16 mouse cellular contexts compared by ENCODE assay signal in genomic region chr2:92675247-92675646, GRCm38 (mm10).
DNase-seq lines count a peak whose midpoint lies in the region; ATAC-seq and TF ChIP-seq lines count a peak whose summit lies in the region.
"Had no signal": no experiment of that assay in that cellular context is flagged by ENCODE, and none has a peak within 500 bp of the region (broad histone marks: within the 10 kb centered on the region; RNA-seq: fewer than 3 reads in every experiment).

No protein-coding gene starts in this region.

- H3K4me3 ChIP-seq in intestine, postnatal 0 days (ENCODE audit: low read depth, low read length), result no peak overlapping the region
- H3K4me3 ChIP-seq: heart, adult 2 months; hindbrain, embryonic 13.5 days; intestine, embryonic 15.5 days; limb, embryonic 12.5 days had no signal

- H3K9me3 ChIP-seq in intestine, postnatal 0 days (ENCODE audit: control insufficient read depth), result no peaks in the 10 kb centered on the region
- H3K9me3 ChIP-seq: hindbrain, embryonic 13.5 days; intestine, embryonic 15.5 days; limb, embryonic 12.5 days had no signal

- no peak overlapping the region for H3K4me2 ChIP-seq in intestine, postnatal 0 days (replicated peaks; ENCODE audit: low read depth)
- H3K4me2 ChIP-seq: hindbrain, embryonic 13.5 days; intestine, embryonic 15.5 days; limb, embryonic 12.5 days had no signal

- ATAC-seq in frontal cortex, adult (ENCODE audit: low TSS enrichment), result peak; percentile 79
- no peak for ATAC-seq in monocyte, adult 5-6 weeks (replicated peaks; ENCODE audit: insufficient number of reproducible peaks, low FRiP score, low TSS enrichment, poor library complexity, severe bottlenecking)
- ATAC-seq in intestine, postnatal 0 days, result no peak
- ATAC-seq in CD4-positive, CD25-positive, alpha-beta regulatory T cell, adult 4 months, result no peak
- ATAC-seq: intestine, embryonic 15.5 days had no signal

- no peak for TF ChIP-seq CTCF in intestine, postnatal 0 days (IDR thresholded peaks at IDR 0.05; ENCODE audit: low read depth)

- no peaks in the 10 kb centered on the region for H3K36me3 ChIP-seq in intestine, postnatal 0 days (ENCODE audit: control insufficient read depth, insufficient read depth)
- H3K36me3 ChIP-seq: hindbrain, embryonic 13.5 days; intestine, embryonic 15.5 days; limb, embryonic 12.5 days had no signal

- no peaks in the 10 kb centered on the region for H3K27me3 ChIP-seq in intestine, postnatal 0 days (replicated peaks; ENCODE audit: control insufficient read depth, insufficient read depth, low read length)
- H3K27me3 ChIP-seq: intestine, embryonic 15.5 days had no signal

- no peak overlapping the region for H3K9ac ChIP-seq in intestine, postnatal 0 days (ENCODE audit: low read depth, low read length)
- H3K9ac ChIP-seq: hindbrain, embryonic 13.5 days; intestine, embryonic 15.5 days; limb, embryonic 12.5 days; liver, embryonic 14.5 days had no signal

- 54% methylated on average over 9 of the region's 9 CpGs for WGBS in intestine, postnatal 0 days

- peak; percentile 48 to 64 for DNase-seq in frontal cortex, postnatal 25 days (ENCODE audit: low spot score in 2 of 2)
- peak; percentile 83 to 87 for DNase-seq in layer of hippocampus, postnatal 36 days
- peak; percentile 90 to 92 for DNase-seq in right cerebral cortex, adult 2 months (ENCODE audit: low spot score in 2 of 2)
- DNase-seq: adrenal gland, postnatal 10 days; cerebellum, adult 8-10 months; heart, adult 2 months; kidney, postnatal 14 days; lung, postnatal 10 days had no signal

- no peaks in the 10 kb centered on the region for H3K4me1 ChIP-seq in intestine, postnatal 0 days (replicated peaks; ENCODE audit: control insufficient read depth, insufficient read depth, low read length)
- H3K4me1 ChIP-seq: hindbrain, embryonic 13.5 days; intestine, embryonic 15.5 days; limb, embryonic 12.5 days had no signal

- H3K27ac ChIP-seq in intestine, postnatal 0 days (ENCODE audit: low read depth, low read length), result no peak overlapping the region
- H3K27ac ChIP-seq: heart, adult 2 months; hindbrain, embryonic 13.5 days; intestine, embryonic 15.5 days; limb, embryonic 12.5 days; liver, embryonic 14.5 days had no signal
